Mouse (Mus musculus): ENCODE results near the gene Gpd1. TPM values are rescaled to one million over a fixed set of nuclear protein-coding genes. Genes with fewer than 3 reads are reported as not detected.
A peak's percentile ranks its signal among the peaks of the same experiment; 100 is the strongest.
"Not testable (repeated sequence)": the region's sequence is repeated elsewhere in the genome, so short reads cannot be mapped to it uniquely, and the experiment has no call there.

Gene Gpd1
- polyA plus RNA-seq, 1 experiment from 2014 or later = 0.54 TPM

GRCm38 (mm10) chr15:99679008-99679407 lies 38.3 kb upstream of the Gpd1 start:
- Histone ChIP-seq H3K27me3 (peaks cover 4% of the 10 kb centered on the region; the same call in 1 of the 2 replicates), H3K27ac (no peak overlapping the region), H3K4me3 (no peak overlapping the region), H3K36me3 (no peaks in the 10 kb centered on the region), H3K9ac (no peak overlapping the region), H3K4me2 (replicated peaks) (no peak overlapping the region), H3K4me1 (0 out of 2 replicates have a peak, but pooled peaks cover 5% of the 10 kb centered on the region), H3K9me3 (no peaks in the 10 kb centered on the region)
- WGBS = 57% methylated on average over 7 of the region's 7 CpGs
- ATAC-seq (ENCODE audit: insufficient number of reproducible peaks, insufficient read depth, low FRiP score, low TSS enrichment) = no peak

- no peaks in the 10 kb centered on the region for H3K27me3 ChIP-seq
- no peak overlapping the region for H3K27ac ChIP-seq
- H3K4me2 ChIP-seq (replicated peaks) = no peak overlapping the region
- WGBS = 89% methylated on average over 7 of the region's 7 CpGs
- 0 out of 2 replicates have a peak, but pooled peaks cover 5% of the 10 kb centered on the region for H3K4me1 ChIP-seq
- ATAC-seq (ENCODE audit: insufficient number of reproducible peaks, insufficient read depth, low FRiP score, low TSS enrichment) = no peak
- no peak overlapping the region for H3K4me3 ChIP-seq
- no peaks in the 10 kb centered on the region for H3K9me3 ChIP-seq
- no peak overlapping the region for H3K9ac ChIP-seq
- H3K36me3 ChIP-seq = no peaks in the 10 kb centered on the region
Observed at GRCm38 (mm10) chr15:99682880-99683279, 34.4 kb upstream of the Gpd1 start.

GRCm38 (mm10) chr15:99684156-99684555 lies 33.2 kb upstream of the Gpd1 start:
- H3K27ac ChIP-seq = no peak overlapping the region
- no peaks in the 10 kb centered on the region for H3K4me1 ChIP-seq
- H3K36me3 ChIP-seq = no peaks in the 10 kb centered on the region
- no peak overlapping the region for H3K9ac ChIP-seq
- no peak overlapping the region for H3K4me3 ChIP-seq
- no peaks in the 10 kb centered on the region for H3K9me3 ChIP-seq
- no peak overlapping the region for H3K4me2 ChIP-seq (replicated peaks)
- no peak for ATAC-seq (ENCODE audit: insufficient number of reproducible peaks, insufficient read depth, low FRiP score, low TSS enrichment)
- H3K27me3 ChIP-seq = peaks cover 3% of the 10 kb centered on the region; the same call in 1 of the 2 replicates
- WGBS = 90% methylated on average over 5 of the region's 5 CpGs

- H3K4me2 ChIP-seq (replicated peaks) = no peak overlapping the region
- H3K9me3 ChIP-seq = no peaks in the 10 kb centered on the region
- no peak overlapping the region for H3K4me3 ChIP-seq
- peaks cover 6% of the 10 kb centered on the region; the same call in 1 of the 2 replicates for H3K4me1 ChIP-seq
- no peak overlapping the region for H3K9ac ChIP-seq
- WGBS = 3% methylated on average over 4 of the region's 4 CpGs
- no peak overlapping the region for H3K27ac ChIP-seq
- H3K36me3 ChIP-seq = no peaks in the 10 kb centered on the region
- H3K27me3 ChIP-seq = peaks cover 11% of the 10 kb centered on the region; the same call in 1 of the 2 replicates
- no peak for ATAC-seq (ENCODE audit: insufficient number of reproducible peaks, insufficient read depth, low FRiP score, low TSS enrichment)
Observed at GRCm38 (mm10) chr15:99688712-99689111, 28.6 kb upstream of the Gpd1 start.

- H3K36me3 ChIP-seq = no peaks in the 10 kb centered on the region
- ATAC-seq (ENCODE audit: insufficient number of reproducible peaks, insufficient read depth, low FRiP score, low TSS enrichment) = no peak
- H3K9me3 ChIP-seq = no peaks in the 10 kb centered on the region
- peaks cover 11% of the 10 kb centered on the region; the same call in 1 of the 2 replicates for H3K27me3 ChIP-seq
- whole genome bisulfite sequencing = 14% methylated on average over 4 of the region's 4 CpGs
- H3K4me3 ChIP-seq = no peak overlapping the region
- H3K4me2 ChIP-seq (replicated peaks) = no peak overlapping the region
- peaks cover 6% of the 10 kb centered on the region; the same call in 1 of the 2 replicates for H3K4me1 ChIP-seq
- H3K9ac ChIP-seq = no peak overlapping the region
- H3K27ac ChIP-seq = no peak overlapping the region
Observed at GRCm38 (mm10) chr15:99690924-99691323, 26.4 kb upstream of the Gpd1 start.

GRCm38 (mm10) chr15:99691976-99692375 lies 25.3 kb upstream of the Gpd1 start:
- Histone ChIP-seq H3K4me1 (peaks cover 6% of the 10 kb centered on the region; the same call in 1 of the 2 replicates), H3K9me3 (no peaks in the 10 kb centered on the region), H3K36me3 (no peaks in the 10 kb centered on the region), H3K9ac (no peak overlapping the region), H3K4me2 (replicated peaks) (no peak overlapping the region), H3K27me3 (peaks cover 16% of the 10 kb centered on the region; the same call in 1 of the 2 replicates), H3K27ac (no peak overlapping the region), H3K4me3 (no peak overlapping the region)
- ATAC-seq (ENCODE audit: insufficient number of reproducible peaks, insufficient read depth, low FRiP score, low TSS enrichment) = no peak
- WGBS = 60% methylated on average over 9 of the region's 9 CpGs

GRCm38 (mm10) chr15:99697309-99697708 lies 20.0 kb upstream of the Gpd1 start:
- 20% methylated on average over 2 of the region's 2 CpGs for WGBS
- Histone ChIP-seq H3K4me3 (no peak overlapping the region), H3K4me1 (no peaks in the 10 kb centered on the region), H3K9me3 (no peaks in the 10 kb centered on the region), H3K9ac (no peak overlapping the region), H3K27ac (no peak overlapping the region), H3K27me3 (0 out of 2 replicates have a peak, but pooled peaks cover 10% of the 10 kb centered on the region), H3K36me3 (no peaks in the 10 kb centered on the region), H3K4me2 (replicated peaks) (no peak overlapping the region)
- ATAC-seq (ENCODE audit: insufficient number of reproducible peaks, insufficient read depth, low FRiP score, low TSS enrichment) = no peak

- Histone ChIP-seq H3K9me3 (no peaks in the 10 kb centered on the region), H3K36me3 (peaks cover 5% of the 10 kb centered on the region; the same call in 1 of the 2 replicates), H3K4me2 (replicated peaks) (0 out of 2 replicates have a peak overlapping the region, but pooled peaks have one; percentile 3), H3K9ac (no peak overlapping the region), H3K27ac (no peak overlapping the region), H3K4me3 (no peak overlapping the region), H3K27me3 (0 out of 2 replicates have a peak, but pooled peaks cover 5% of the 10 kb centered on the region), H3K4me1 (peaks cover 9% of the 10 kb centered on the region)
- ATAC-seq (ENCODE audit: insufficient number of reproducible peaks, insufficient read depth, low FRiP score, low TSS enrichment) = no peak
- WGBS = 34% methylated on average over 20 of the region's 20 CpGs
Observed at GRCm38 (mm10) chr15:99698533-99699085, 18.7 kb upstream of the Gpd1 start.

GRCm38 (mm10) chr15:99699715-99700114 lies 17.6 kb upstream of the Gpd1 start:
- Histone ChIP-seq H3K4me1 (peaks cover 20% of the 10 kb centered on the region), H3K9ac (no peak overlapping the region)
- 82% methylated on average over 10 of the region's 10 CpGs for WGBS

GRCm38 (mm10) chr15:99700219-99701106 lies 16.9 kb upstream of the Gpd1 start:
- no peak overlapping the region for H3K27ac ChIP-seq
- H3K9me3 ChIP-seq = no peaks in the 10 kb centered on the region
- no peak for ATAC-seq (ENCODE audit: insufficient number of reproducible peaks, insufficient read depth, low FRiP score, low TSS enrichment)
- peaks cover 24% of the 10 kb centered on the region for H3K4me1 ChIP-seq
- WGBS = 87% methylated on average over 18 of the region's 18 CpGs
- H3K27me3 ChIP-seq = 0 out of 2 replicates have a peak, but pooled peaks cover 5% of the 10 kb centered on the region
- no peak overlapping the region for H3K9ac ChIP-seq
- peaks cover 20% of the 10 kb centered on the region for H3K36me3 ChIP-seq
- H3K4me2 ChIP-seq (replicated peaks) = no peak overlapping the region
- H3K4me3 ChIP-seq = no peak overlapping the region

More at GRCm38 (mm10) chr15:99699715-99700114, 17.6 kb upstream of the Gpd1 start:
- ATAC-seq (ENCODE audit: insufficient number of reproducible peaks, insufficient read depth, low FRiP score, low TSS enrichment) = no peak
- H3K27ac ChIP-seq = no peak overlapping the region
- H3K9me3 ChIP-seq = no peaks in the 10 kb centered on the region
- peaks cover 16% of the 10 kb centered on the region for H3K36me3 ChIP-seq
- H3K27me3 ChIP-seq = 0 out of 2 replicates have a peak, but pooled peaks cover 5% of the 10 kb centered on the region
- no peak overlapping the region for H3K4me2 ChIP-seq (replicated peaks)
- H3K4me3 ChIP-seq = no peak overlapping the region

GRCm38 (mm10) chr15:99701640-99701998 lies 15.7 kb upstream of the Gpd1 start:
- Histone ChIP-seq H3K27ac (peak overlapping the region; percentile 94; the same call in 1 of the 2 replicates), H3K4me2 (replicated peaks) (peak overlapping the region; percentile 84), H3K36me3 (peaks cover 28% of the 10 kb centered on the region), H3K4me1 (peaks cover 24% of the 10 kb centered on the region), H3K4me3 (peak overlapping the region; percentile 77), H3K9ac (peak overlapping the region; percentile 86; the same call in 1 of the 2 replicates)
- not testable (repeated sequence) for H3K27me3 ChIP-seq; H3K9me3 ChIP-seq; ATAC-seq (ENCODE audit: insufficient number of reproducible peaks, insufficient read depth, low FRiP score, low TSS enrichment)
- 45% methylated on average over 16 of the region's 16 CpGs for WGBS
